Mouse (Mus musculus): Measurements from ENCODE around the gene Gigyf1.

Gene Gigyf1

GRCm38 (mm10) chr5:137533117-137533827, 14.9 kb downstream of the Gigyf1 start, which contains the start of the genes Epo and Gnb2:
TSS of gene Epo (minus strand) at chr5:137533242.
TSS of gene Gnb2 (minus strand) at chr5:137533510.
- DNase-seq (ENCODE audit: inconsistent ontology term): peak; percentile 100

DNA sequence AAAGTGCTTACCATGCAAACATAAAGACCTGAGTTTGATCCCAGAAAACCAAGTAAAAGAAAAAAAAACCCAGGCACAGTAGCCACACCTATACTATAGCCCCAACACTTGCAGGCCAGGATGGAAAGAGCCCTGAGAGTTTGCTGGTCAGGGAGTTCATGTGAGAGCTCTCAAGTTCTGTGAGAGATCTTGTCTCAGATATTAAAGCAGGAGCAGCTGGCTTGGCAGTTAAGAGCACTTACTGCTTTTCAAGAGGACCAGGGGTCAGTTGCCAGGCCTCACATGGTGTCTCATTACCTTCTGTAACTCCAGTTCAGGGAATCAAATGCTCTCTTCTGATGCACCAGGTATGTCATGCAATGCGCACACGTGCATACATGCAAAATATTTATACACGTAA, 16.4 kb downstream of the Gigyf1 start:
- no peak for DNase-seq (ENCODE audit: inconsistent ontology term)

DNA sequence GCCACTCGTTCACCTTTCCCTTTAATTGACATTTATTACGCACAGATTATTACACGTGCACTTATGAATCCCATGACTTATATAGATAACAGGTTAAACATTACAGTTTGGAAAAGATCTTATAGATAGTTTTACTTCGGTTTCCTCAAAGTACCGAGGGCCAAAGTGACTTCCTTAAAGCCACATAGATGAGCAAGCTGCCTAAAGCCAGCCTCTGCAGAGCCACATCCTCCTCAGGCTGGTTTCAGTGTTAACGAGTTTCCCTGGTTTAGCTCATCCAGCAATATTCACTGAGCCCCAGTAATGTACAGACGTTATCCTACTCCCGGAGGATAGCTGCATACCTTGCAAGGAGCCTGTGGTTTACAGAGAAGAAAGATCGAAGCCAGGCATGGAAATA, 17.0 kb downstream of the Gigyf1 start:
- DNase-seq (ENCODE audit: inconsistent ontology term): no peak

- DNase-seq (ENCODE audit: inconsistent ontology term): no peak
Measured at GRCm38 (mm10) chr5:137537461-137537860, 19.1 kb downstream of the Gigyf1 start.

GRCm38 (mm10) chr5:137539291-137539801, 21.0 kb downstream of the Gigyf1 start:
- peak; percentile 80 for DNase-seq (ENCODE audit: inconsistent ontology term)

GRCm38 (mm10) chr5:137540991-137541390, 22.6 kb downstream of the Gigyf1 start:
- DNase-seq (ENCODE audit: inconsistent ontology term): no peak

DNA sequence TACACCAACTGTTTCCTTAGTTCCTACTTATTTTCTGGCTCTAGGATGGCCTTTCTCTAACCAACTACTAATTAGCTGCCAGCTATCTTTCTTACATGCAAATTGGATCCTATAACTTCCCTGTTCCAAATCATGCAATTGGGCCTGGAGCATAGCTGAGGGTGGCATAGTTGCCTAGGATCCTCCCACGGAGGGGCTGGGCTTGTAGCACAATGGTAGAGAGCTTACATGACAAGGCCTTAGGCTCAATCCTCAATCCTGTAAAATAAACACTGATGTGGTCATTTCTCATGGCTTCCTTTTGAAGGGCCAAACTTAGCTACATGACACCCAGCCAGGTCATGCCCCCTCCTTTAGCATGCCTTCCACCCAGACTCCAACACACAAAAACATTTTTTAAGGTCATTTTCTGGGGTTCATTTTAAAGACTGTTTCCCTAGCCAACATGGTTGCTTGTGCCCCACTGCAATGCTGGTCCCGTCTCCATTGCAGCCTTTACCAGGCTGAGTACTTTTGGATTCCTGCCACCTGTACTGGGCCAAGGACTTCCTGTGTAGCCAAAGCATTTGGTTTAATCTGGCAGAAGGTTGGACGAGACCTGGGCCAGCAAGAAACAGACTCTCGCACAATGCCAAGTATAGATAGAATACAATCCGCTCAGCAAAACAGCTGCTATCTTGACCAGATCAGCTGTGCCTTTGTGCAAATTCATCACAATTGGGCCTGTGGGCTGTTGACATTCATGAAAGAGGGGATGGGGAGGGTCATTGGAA, 23.6 kb downstream of the Gigyf1 start:
- no peak for DNase-seq (ENCODE audit: inconsistent ontology term)

DNA sequence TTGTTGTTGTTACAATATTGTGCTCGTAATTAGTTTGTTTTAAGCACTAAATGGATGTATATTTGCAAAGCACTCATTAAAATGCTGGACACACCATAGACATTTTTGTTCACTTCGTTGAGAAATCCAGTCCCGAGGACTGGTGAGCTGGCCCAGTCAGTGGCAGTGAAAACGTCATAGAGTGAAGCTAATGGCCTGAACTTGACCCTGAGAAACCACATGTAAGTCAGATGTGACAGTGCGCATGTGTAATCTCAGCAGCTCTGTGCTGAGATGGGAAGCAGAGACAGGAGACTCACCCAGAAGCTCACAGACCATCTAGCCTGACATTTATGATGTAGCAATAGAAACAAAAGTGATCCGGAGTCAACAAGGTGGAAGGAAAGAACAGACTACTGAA, 26.6 kb downstream of the Gigyf1 start:
- DNase-seq (ENCODE audit: inconsistent ontology term): no peak

- DNase-seq (ENCODE audit: inconsistent ontology term): no peak
Measured at GRCm38 (mm10) chr5:137545596-137545995, 27.2 kb downstream of the Gigyf1 start.

GRCm38 (mm10) chr5:137549840-137550239, 31.5 kb downstream of the Gigyf1 start:
- DNase-seq (ENCODE audit: inconsistent ontology term): no peak

DNA sequence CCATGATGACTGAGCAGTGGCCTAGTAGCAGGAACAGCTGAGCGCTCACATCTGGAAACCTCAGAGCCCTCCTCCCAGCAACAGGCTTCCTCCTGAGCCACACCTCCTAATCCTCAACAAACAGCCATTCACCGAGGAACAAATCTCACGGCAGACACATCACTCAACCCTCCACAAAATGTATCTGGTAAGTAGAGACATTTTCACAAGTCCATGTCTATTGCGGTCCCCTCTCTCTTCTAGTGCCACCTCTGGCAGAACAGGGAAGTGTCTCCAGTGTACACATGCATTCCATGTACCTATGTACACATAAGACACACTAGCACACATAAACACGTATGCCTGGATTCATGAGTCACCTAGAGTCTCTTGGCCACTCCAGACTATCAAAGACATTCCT, 32.8 kb downstream of the Gigyf1 start:
- DNase-seq (ENCODE audit: inconsistent ontology term): no peak

GRCm38 (mm10) chr5:137553000-137553399, 34.7 kb downstream of the Gigyf1 start:
- no peak for DNase-seq (ENCODE audit: inconsistent ontology term)

GRCm38 (mm10) chr5:137553411-137553837, 35.1 kb downstream of the Gigyf1 start, which contains the start of gene Actl6b:
TSS of gene Actl6b (plus strand) at chr5:137553517.
- DNase-seq (ENCODE audit: inconsistent ontology term): peak; percentile 82

DNA sequence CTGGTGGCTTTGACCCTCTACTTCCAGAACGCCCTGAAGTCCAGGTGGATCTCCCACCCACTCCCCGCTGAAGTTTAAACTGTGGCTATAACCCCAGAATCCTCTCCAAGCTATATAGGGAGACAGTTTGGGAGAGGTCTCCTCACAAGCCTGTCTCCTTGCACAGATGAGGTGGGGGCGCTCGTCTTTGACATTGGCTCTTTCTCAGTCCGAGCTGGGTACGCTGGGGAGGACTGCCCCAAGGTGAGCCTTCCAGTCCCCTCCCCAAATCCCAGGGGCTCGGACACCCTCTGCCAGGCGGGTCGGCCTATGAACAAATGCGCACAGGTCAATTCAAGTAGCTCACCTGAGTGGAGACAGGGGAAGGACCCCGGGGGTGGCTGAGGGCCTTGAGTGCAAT, 35.5 kb downstream of the Gigyf1 start:
- no peak for DNase-seq (ENCODE audit: inconsistent ontology term)

DNA sequence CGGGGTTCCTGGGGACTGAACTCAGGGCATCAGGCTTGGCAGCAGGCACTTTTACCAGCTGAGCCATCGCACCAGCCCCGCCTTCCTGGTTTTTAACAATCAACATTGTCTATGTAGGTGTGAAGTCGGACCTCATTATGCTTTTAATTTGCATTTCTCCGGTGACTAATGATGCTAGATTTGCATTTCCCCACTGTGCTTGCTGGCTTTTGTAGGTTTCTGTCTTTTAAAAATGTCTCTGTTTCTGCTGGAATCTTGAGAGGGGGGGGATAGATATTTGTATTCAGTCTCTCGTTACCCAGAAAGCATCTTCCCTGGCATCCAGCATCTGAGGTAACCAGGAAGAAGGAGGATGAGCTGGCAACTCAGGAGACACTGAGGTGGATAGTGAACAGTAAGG, 43.2 kb downstream of the Gigyf1 start:
- no peak for DNase-seq (ENCODE audit: inconsistent ontology term)

- no peak for DNase-seq (ENCODE audit: inconsistent ontology term)
Measured at GRCm38 (mm10) chr5:137562965-137563364, 44.6 kb downstream of the Gigyf1 start.

DNA sequence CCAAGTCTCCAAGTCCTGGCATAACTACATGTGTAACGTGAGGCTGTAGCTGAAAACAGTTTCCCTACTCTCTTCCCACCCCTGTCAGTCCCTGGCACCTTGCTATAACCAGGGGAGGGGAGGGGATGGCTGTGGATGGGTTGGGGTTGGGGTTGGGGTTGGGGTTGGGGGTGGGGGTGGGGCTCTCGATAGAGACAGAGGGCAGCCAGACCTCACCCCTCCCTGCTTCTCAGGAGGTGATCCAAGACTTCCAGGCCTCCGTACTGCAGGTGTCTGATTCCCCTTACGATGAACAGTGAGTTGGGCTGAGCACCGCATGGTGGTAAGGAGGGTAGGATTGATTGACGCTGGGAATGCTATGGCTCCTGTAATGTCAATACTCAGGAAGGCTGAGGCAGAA, 47.4 kb downstream of the Gigyf1 start:
- DNase-seq (ENCODE audit: inconsistent ontology term): no peak

GRCm38 (mm10) chr5:137566416-137566815, 48.1 kb downstream of the Gigyf1 start:
- DNase-seq (ENCODE audit: inconsistent ontology term): no peak

GRCm38 (mm10) chr5:137568223-137568798, 50.0 kb downstream of the Gigyf1 start:
- no peak for DNase-seq (ENCODE audit: inconsistent ontology term)

- DNase-seq (ENCODE audit: inconsistent ontology term): no peak
Measured at GRCm38 (mm10) chr5:137569031-137569430, 50.7 kb downstream of the Gigyf1 start.

DNA sequence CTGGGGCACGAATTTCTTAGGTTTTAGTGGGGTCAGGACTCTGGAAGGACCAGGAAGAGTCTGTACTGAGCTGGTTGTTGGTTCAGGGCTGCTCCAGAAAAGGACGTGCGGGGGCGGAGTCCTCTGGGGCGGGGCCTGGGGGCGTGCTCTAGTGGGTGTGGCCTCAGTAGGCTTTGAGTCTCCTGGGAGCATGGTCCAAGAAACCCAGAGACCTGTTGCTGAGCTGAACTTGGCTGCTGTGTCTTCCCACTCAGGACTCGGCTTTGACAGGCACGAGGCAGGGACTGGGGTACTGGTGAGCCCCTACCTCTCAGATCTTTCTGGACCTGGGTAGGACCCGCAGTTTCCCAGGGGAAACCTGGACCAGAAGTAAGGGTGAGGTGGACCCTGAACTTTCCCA, 51.3 kb downstream of the Gigyf1 start, which contains the start of gene Tfr2:
Gene Tfr2 (plus strand): TSS at position 176 of the 400 bp plus-strand sequence.
- no peak for DNase-seq (ENCODE audit: inconsistent ontology term)

DNA sequence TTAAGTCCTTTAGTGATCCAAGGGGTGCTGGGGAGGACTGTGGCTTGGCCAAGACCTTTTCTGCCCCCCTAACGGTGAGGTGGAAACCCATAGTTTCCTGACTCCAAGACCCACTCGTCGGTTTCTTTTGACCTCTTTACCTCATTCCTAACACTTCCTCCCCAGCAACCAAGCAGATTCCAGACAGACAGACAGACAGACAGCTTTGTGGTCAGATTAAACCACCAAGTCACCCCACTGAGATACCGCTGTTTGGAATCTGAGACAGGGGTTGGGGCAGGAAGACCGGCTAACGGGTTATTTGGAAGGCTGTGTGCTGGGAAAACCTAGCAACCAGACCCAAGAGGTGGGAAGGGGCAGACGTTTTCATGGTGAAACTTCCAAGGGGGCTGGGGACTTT, 51.8 kb downstream of the Gigyf1 start:
- DNase-seq (ENCODE audit: inconsistent ontology term): no peak
